Mouse (Mus musculus) midbrain, embryonic 16.5 days (tissue): ENCODE data around the gene E2f6. TPM values are rescaled to one million over a fixed set of nuclear protein-coding genes. Genes with fewer than 3 reads are reported as not detected.

ENCODE experiments used
- ATAC-seq: fragments of 200-750 bp; cut with Nextera tagmentation; 2 replicates; pipeline ENCODE4 v1.8.0; 2017; ENCODE audit warnings: moderate TSS enrichment
- H3K27ac ChIP-seq: fragments of 300-500 bp; sonication (generic); 2 replicates; pipeline ENCODE4 v1.5.1; 2014; ENCODE audit warnings: mild to moderate bottlenecking, low read length, mixed read lengths
- H3K27me3 ChIP-seq: fragments of 300-500 bp; sonication (generic); 2 replicates; pipeline ENCODE4 v1.6.1; 2014; ENCODE audit warnings: low read depth, low read length, mixed read lengths; ENCODE audit not compliant: control insufficient read depth, insufficient read depth
- H3K36me3 ChIP-seq: fragments of 300-500 bp; sonication (generic); 2 replicates; pipeline ENCODE4 v1.6.1; 2014; ENCODE audit warnings: mild to moderate bottlenecking, low read length, moderate library complexity, mixed read lengths; ENCODE audit not compliant: control insufficient read depth, insufficient read depth
- H3K4me1 ChIP-seq: fragments of 300-500 bp; sonication (generic); 2 replicates; pipeline ENCODE4 v1.6.1; 2014; ENCODE audit warnings: mild to moderate bottlenecking, low read length, mixed read lengths; ENCODE audit not compliant: control insufficient read depth, insufficient read depth
- H3K4me2 ChIP-seq: fragments of 300-500 bp; sonication (generic); 2 replicates; pipeline ENCODE4 v1.6.1; 2014; ENCODE audit warnings: mild to moderate bottlenecking, low read length, mixed read lengths
- H3K4me3 ChIP-seq: fragments of 300-500 bp; sonication (generic); 2 replicates; pipeline ENCODE4 v1.5.1; 2014; ENCODE audit warnings: low read depth, mild to moderate bottlenecking, low read length, moderate library complexity, mixed read lengths
- H3K9ac ChIP-seq: fragments of 300-500 bp; sonication (generic); 2 replicates; pipeline ENCODE4 v1.6.1; 2014; ENCODE audit warnings: low read depth, low read length, mixed read lengths
- H3K9me3 ChIP-seq: fragments of 300-500 bp; sonication (generic); replicated peaks from 2 replicates; pipeline ENCODE4 v1.6.1; 2014; ENCODE audit warnings: mild to moderate bottlenecking, low read length, mixed read lengths; ENCODE audit not compliant: control insufficient read depth, poor library complexity, severe bottlenecking
- WGBS: fragments of 180-500 bp; shearing (Covaris S2); extraction: QIAGEN DNeasy Blood & Tissue Kit; methylation state at CpG from one replicate; pipeline ENCODE4 v1.1.7; 2014; 5-methylcytosine and 5-hydroxymethylcytosine counted together
- polyA plus RNA-seq: library from polyadenylated mRNA; unstranded; fragments of >200 nt; fragmentation: Nextera tagmentation; extraction: Ambion mirVana; gene quantifications from 2 replicates; pipeline ENCODE4 v1.2.1, GENCODE M21; 2015

The E2f6 gene
- polyA plus RNA-seq, 1 experiment from 2014 or later: 23.7 TPM

DNA sequence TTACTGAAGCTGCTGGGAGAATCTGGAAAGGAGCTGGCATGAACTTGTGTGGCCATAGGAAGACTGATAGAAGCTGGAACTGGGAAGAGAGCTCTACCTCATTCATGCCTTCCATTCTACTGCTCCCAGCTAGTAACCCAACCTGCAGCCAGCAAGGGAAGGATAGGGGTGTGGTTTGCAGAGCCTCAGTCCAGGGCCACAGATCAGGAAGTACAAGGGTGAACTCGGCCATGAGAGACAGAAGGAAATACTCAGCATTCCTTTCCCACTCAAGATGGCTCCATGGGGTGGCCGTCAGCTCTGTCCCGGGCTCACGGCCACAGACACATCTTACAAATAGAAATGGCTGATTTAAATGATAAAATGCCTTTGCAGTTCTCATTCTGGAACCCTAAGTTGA, 20.3 kb downstream of the E2f6 start:
- Histone ChIP-seq H3K27ac (no peak overlapping the region), H3K9me3 (no peaks in the 10 kb centered on the region), H3K36me3 (0 out of 2 replicates have a peak, but pooled peaks cover 2% of the 10 kb centered on the region), H3K4me2 (no peak overlapping the region), H3K4me1 (no peaks in the 10 kb centered on the region), H3K9ac (no peak overlapping the region), H3K4me3 (no peak overlapping the region), H3K27me3 (no peaks in the 10 kb centered on the region)
- WGBS: 80% methylated on average over 4 of the region's 4 CpGs
- ATAC-seq: no peak

DNA sequence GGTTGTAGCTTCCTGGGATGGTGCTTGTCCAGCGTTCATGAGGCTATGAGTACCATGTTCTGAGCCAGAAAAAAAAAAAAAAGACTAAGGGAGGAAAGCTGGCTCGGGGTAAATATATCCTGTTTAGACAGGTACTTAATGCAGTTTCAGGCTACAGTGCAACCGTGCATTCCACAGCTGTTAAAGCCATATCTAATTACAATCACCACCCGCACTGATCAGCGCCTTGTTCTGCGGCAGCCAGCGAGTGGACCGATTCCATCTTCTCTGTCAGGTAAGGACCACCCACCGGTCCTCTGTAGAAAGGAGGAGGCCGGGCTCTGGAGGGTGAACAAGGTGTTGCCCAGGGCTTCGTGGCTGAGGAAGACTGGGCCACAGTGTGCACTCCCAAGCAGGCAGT, 23.9 kb downstream of the E2f6 start:
- H3K4me2 ChIP-seq: no peak overlapping the region
- no peaks in the 10 kb centered on the region for H3K27me3 ChIP-seq
- no peaks in the 10 kb centered on the region for H3K4me1 ChIP-seq
- 76% methylated on average over 11 of the region's 11 CpGs for WGBS
- no peak overlapping the region for H3K4me3 ChIP-seq
- no peak for ATAC-seq
- H3K9ac ChIP-seq: no peak overlapping the region
- H3K36me3 ChIP-seq: no peaks in the 10 kb centered on the region
- peaks cover 4% of the 10 kb centered on the region; the same call in 1 of the 2 replicates for H3K9me3 ChIP-seq
- no peak overlapping the region for H3K27ac ChIP-seq

DNA sequence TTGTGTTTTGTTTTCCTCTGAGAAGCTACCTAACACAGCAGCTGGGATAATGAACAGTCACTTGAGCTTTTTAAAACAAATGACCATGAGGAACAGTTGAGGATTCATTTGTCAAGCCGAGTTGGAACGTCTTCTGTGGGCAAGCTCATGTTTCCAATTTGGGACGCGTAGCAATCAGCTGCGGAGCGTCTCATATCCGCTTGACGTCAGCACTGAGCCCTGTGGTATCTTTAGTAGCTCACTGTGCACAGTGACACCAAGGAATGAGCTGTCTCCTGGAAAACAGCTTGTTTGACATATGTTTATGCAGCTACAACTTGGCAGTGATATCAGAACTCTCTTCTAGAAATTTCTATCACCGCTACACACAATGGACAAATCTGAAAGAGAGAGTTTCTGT, 25.4 kb downstream of the E2f6 start:
- 76% methylated on average over 9 of the region's 9 CpGs for WGBS
- ATAC-seq: no peak
- no peaks in the 10 kb centered on the region for H3K4me1 ChIP-seq
- no peak overlapping the region for H3K9ac ChIP-seq
- no peaks in the 10 kb centered on the region for H3K36me3 ChIP-seq
- H3K27ac ChIP-seq: no peak overlapping the region
- no peak overlapping the region for H3K4me3 ChIP-seq
- no peak overlapping the region for H3K4me2 ChIP-seq
- peaks cover 4% of the 10 kb centered on the region; the same call in 1 of the 2 replicates for H3K9me3 ChIP-seq
- no peaks in the 10 kb centered on the region for H3K27me3 ChIP-seq

DNA sequence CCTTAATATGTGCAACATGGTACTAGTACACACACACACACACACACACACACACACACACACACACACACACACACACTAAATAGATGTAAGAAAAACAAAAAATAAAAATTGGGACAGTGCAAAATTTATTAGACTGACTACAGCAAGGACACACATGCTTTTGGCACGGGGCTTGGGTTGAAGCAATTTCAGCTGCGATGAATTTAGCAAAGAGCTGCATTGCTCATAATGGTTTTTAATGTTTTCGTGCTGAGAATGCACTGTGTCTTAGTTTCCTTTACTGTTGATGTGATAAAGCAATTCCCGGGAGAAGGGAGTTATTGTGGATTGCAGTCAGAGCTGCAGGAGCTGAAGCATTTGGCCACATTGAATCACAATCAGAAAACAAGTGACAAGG, 27.0 kb downstream of the E2f6 start:
- H3K9me3 ChIP-seq: peaks cover 4% of the 10 kb centered on the region; the same call in 1 of the 2 replicates
- no peaks in the 10 kb centered on the region for H3K4me1 ChIP-seq
- no peaks in the 10 kb centered on the region for H3K27me3 ChIP-seq
- no peaks in the 10 kb centered on the region for H3K36me3 ChIP-seq
- H3K4me3 ChIP-seq: no peak overlapping the region
- no peak overlapping the region for H3K4me2 ChIP-seq
- WGBS: 93% methylated on average over 4 of the region's 4 CpGs
- H3K27ac ChIP-seq: no peak overlapping the region
- ATAC-seq: no peak
- H3K9ac ChIP-seq: no peak overlapping the region

DNA sequence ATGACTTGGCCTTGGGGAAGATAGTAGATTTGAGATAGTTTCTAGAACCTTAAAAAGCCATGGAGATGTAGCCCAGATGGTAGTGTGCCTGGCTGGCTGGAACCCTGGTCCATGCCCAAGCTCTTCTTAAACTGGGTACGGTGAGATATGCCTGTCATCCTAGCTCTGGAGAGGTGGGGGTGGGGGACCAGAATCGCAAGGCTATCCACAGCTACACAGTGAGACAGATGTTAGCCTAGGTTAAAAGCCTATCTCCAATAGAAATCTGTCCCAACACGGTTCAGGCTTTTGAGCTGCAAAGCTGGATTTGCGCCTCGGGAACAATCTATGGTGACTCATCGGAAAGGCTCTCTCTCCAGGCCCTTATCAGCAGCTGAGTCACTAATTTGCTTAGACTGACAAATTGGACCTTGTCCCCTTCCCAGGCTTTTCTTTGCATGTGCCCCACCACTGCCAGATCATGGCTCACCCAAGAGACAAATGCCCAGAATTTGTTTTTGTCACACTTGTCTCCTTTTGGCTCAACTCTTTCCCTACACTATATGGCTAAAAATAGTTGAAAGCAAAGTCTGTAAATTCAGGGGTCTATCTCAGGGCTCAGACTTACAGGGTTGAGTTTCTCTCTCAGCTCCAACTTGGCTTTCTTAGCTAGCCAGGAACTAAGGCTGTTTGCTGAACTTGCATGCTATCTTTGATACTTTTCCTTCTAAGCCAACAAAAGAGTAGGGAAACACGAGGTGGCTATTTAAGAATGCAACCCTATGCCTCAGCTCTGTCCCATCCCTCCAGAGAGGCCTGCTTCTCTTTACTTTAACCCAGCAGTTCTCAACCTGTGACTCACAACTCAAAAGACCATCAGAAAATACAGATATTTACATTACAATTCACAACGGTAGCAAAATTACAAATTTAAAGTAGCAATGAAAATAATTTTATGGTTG, 30.3 kb downstream of the E2f6 start:
- Histone ChIP-seq H3K9me3 (peaks cover 4% of the 10 kb centered on the region; the same call in 1 of the 2 replicates), H3K4me1 (peaks cover 3% of the 10 kb centered on the region; the same call in 1 of the 2 replicates), H3K27ac (no peak overlapping the region), H3K4me2 (no peak overlapping the region), H3K36me3 (no peaks in the 10 kb centered on the region), H3K9ac (no peak overlapping the region), H3K4me3 (no peak overlapping the region), H3K27me3 (no peaks in the 10 kb centered on the region)
- no peak for ATAC-seq
- 84% methylated on average over 8 of the region's 8 CpGs for WGBS

DNA sequence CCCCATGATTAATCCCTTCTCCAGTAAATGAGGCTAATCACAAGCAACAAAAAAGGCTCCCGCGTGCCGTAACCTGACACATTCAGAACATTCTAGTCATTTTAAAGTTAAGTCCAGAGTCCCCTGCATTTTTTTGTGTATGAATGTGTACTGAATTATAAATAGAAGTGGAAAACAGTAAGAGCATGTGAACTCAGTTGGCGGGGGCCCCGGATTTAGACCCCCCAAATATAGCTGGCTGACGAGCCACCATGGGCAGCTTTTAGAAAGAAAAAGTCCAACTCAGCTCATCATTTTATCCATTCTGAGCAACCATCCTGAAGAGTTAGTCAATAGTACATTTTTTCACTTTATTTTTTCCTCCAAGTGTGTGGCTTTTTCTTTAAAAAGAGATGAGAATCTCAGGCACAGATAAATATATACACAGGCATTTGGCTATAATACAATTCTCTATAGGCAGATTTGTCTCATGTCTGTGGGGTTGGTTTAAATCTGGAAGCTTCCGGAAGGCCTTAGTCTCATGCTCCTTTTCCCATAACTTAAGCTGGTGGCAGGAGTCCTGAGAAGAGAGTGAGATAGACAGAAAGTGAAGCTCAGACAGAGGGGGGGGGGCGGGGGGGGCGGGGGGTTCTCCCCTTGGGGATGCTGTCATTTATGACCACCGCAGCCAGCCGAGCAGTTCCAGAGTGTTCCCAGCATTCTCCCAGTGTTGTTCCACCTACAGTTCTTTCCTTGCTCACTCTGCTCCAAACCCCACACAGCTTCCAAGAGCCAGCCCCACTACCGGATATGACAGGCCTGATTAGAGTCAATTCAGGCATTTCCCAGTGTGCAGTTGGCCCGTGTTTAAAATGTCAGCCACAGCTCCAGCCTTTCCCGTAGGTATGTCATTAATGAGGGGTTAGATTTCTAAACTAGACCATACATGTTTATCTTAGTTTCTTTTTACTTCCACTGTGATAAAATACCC, 34.1 kb downstream of the E2f6 start:
- WGBS: 59% methylated on average over 13 of the region's 14 CpGs
- Histone ChIP-seq H3K27ac (no peak overlapping the region), H3K9ac (no peak overlapping the region), H3K4me2 (no peak overlapping the region), H3K27me3 (no peaks in the 10 kb centered on the region), H3K36me3 (no peaks in the 10 kb centered on the region), H3K4me3 (no peak overlapping the region), H3K9me3 (no peaks in the 10 kb centered on the region), H3K4me1 (peaks cover 3% of the 10 kb centered on the region; the same call in 1 of the 2 replicates)
- ATAC-seq: no peak

DNA sequence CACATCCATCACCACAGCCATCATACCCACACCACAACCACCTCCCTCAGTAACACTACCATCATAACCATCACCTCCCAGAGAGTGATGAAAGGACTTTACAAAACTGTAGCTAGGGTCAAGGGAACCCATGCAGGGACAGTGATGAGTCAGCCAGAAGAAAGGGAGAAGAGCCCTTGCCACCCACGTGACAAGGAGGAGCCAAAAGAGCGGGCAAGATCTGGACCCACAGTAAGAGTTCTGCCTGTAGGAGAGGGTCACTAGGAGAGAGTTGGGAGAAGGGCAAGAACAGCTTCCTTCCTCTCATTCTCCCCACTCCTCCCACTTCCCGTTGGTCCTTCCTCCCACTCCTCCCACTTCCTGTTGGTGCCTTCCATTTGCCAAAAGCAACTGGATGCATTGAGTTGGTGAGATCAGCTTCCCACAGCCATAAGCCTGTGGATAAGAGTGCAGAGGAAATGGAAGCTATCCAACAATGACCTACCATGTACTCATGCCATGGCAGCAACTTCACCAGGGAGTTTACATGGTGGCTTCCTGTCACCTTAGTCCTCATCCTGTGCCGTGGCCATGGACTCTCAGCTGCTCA, 36.5 kb downstream of the E2f6 start:
- H3K27ac ChIP-seq: no peak overlapping the region
- H3K4me2 ChIP-seq: no peak overlapping the region
- H3K9me3 ChIP-seq: no peaks in the 10 kb centered on the region
- no peak overlapping the region for H3K4me3 ChIP-seq
- no peak for ATAC-seq
- H3K36me3 ChIP-seq: no peaks in the 10 kb centered on the region
- no peaks in the 10 kb centered on the region for H3K27me3 ChIP-seq
- H3K4me1 ChIP-seq: peaks cover 3% of the 10 kb centered on the region; the same call in 1 of the 2 replicates
- H3K9ac ChIP-seq: no peak overlapping the region
- 92% methylated on average over 4 of the region's 4 CpGs for WGBS

DNA sequence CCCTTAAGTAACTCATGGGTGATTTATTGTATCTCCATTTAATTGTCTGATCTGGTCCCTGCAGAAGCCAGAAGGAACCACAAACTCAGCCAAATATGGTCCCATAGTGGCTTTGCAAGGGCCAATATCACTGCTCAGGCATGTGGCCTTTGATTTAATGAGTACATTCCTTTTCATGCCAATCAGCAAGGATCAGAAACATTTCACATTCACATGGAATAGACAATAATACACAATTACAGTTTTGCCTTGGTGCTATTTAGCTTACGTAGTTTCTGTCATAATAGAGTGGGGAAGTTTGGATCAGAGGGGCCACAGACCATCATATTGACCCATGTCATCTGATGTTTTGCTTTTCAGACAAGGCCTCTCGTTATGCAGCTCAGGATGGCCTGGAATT, 37.7 kb downstream of the E2f6 start:
- ATAC-seq: no peak
- Histone ChIP-seq H3K4me3 (no peak overlapping the region), H3K4me2 (no peak overlapping the region), H3K27me3 (no peaks in the 10 kb centered on the region), H3K4me1 (peaks cover 3% of the 10 kb centered on the region; the same call in 1 of the 2 replicates), H3K9ac (no peak overlapping the region), H3K27ac (no peak overlapping the region), H3K9me3 (no peaks in the 10 kb centered on the region), H3K36me3 (no peaks in the 10 kb centered on the region)
- 93% methylated on average over 2 of the region's 2 CpGs for WGBS
